Mouse (Mus musculus): ENCODE data around the gene Prss35.

Gene Prss35

GRCm38 (mm10) chr9:86742959-86743911 is at the start of gene Prss35:
Gene Prss35, plus strand, starts transcription at chr9:86743649.
- DNase-seq (ENCODE audit: low spot score in 2 of 2) = no peak

- no peak for DNase-seq (ENCODE audit: low spot score in 2 of 2)
Measured at GRCm38 (mm10) chr9:86693935-86694334, 49.5 kb upstream of the Prss35 start.

DNA sequence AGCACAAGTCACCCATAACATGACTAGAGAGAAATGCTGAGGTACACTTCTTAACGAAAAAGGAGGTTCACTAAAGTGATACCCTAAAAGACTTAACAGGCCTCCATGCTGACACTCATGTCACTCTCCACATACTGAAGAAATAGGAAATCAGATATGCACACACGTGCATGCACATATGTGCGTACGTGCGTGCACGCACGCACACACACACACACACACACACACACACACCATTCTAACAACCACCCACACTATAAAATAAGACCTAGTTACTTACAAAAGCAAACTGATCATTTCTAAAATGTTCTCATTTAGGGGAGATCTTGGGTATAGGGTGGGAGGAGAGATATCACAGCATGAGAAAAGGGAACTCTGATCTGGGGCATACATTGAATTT is 48.8 kb upstream of the Prss35 start:
- no peak for DNase-seq (ENCODE audit: low spot score in 2 of 2)

- no peak for DNase-seq (ENCODE audit: low spot score in 2 of 2)
Measured at GRCm38 (mm10) chr9:86695199-86695817, 48.1 kb upstream of the Prss35 start.

DNA sequence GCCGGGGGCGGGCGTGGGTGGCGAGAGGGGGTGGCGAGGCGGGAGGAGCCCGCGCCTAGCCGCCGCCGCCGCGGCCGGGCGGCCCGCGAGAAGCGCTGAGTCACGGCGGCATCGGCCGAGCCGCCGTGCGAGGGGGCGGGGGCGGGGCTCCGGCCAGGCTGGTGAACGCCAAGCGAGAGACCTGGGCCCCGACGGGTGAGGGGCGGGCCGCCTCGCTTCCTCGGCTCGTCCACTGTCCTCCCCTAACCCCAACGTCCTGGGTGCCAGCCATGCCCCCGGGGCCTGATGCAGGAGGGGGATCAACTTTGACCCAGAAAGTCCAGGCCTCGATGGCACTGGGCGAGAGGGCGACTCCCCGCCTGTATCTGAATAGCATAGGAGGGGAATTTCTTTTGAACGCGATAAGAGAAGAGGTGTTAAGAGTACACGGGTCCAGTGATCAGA is 47.6 kb upstream of the Prss35 start, which contains the start of gene Me1:
Gene Me1, minus strand, starts transcription at position 136 of the 444 bp plus-strand sequence.
- no peak for DNase-seq (ENCODE audit: low spot score in 2 of 2)

DNA sequence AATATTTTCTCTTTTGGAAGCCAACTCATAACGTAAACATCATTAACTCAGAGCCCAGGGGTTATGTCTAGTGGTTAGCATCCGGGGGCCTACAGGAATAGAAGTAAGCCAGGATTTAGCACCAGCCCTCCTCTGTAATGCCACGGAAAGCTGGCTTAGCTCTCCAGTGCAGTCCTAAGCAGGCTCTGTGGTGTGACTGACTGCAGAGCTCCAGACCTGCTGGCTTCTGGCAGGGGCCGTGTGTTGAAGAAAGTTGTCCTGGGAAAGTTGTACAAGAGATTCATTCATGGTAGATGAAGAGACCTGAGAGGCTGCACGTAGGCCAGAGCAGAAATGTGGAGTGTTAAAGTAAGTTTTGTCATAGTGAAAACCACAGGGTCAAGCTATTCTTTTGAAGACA is 42.2 kb upstream of the Prss35 start:
- no peak for DNase-seq (ENCODE audit: low spot score in 2 of 2)

GRCm38 (mm10) chr9:86701844-86702243 is 41.6 kb upstream of the Prss35 start:
- DNase-seq (ENCODE audit: low spot score in 2 of 2) = no peak

- no peak for DNase-seq (ENCODE audit: low spot score in 2 of 2)
Measured at GRCm38 (mm10) chr9:86707431-86707830, 36.0 kb upstream of the Prss35 start.

- DNase-seq (ENCODE audit: low spot score in 2 of 2) = no peak
Measured at GRCm38 (mm10) chr9:86708921-86709320, 34.5 kb upstream of the Prss35 start.

GRCm38 (mm10) chr9:86710091-86710634 is 33.3 kb upstream of the Prss35 start:
- no peak for DNase-seq (ENCODE audit: low spot score in 2 of 2)

GRCm38 (mm10) chr9:86712648-86713047 is 30.8 kb upstream of the Prss35 start:
- DNase-seq (ENCODE audit: low spot score in 2 of 2) = no peak

GRCm38 (mm10) chr9:86714089-86714488 is 29.4 kb upstream of the Prss35 start:
- DNase-seq (ENCODE audit: low spot score in 2 of 2) = no peak

GRCm38 (mm10) chr9:86716540-86716939 is 26.9 kb upstream of the Prss35 start:
- no peak for DNase-seq (ENCODE audit: low spot score in 2 of 2)

DNA sequence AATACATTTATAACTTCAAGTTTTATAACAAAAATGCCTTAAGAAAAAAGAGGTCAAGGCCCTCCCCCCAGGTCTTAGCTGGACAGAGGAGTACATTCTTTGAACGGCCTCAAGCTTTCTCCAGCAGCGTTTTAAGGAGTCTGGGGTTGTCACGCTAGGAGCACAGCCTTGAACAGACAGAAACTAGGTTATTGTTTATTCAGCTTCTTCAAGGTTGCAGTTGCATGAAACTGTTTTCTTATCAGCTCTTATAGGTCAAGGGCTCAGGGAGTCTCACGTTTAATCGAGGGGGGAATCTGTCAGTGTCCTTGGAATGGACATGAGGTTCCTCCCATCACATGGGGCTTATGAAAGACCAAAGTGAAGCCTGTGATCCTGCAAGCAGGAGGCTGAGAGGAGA is 26.3 kb upstream of the Prss35 start:
- DNase-seq (ENCODE audit: low spot score in 2 of 2) = no peak

GRCm38 (mm10) chr9:86720227-86720626 is 23.2 kb upstream of the Prss35 start:
- no peak for DNase-seq (ENCODE audit: low spot score in 2 of 2)

- DNase-seq (ENCODE audit: low spot score in 2 of 2) = no peak
Measured at GRCm38 (mm10) chr9:86720794-86721193, 22.7 kb upstream of the Prss35 start.

- no peak for DNase-seq (ENCODE audit: low spot score in 2 of 2)
Measured at GRCm38 (mm10) chr9:86725066-86725465, 18.4 kb upstream of the Prss35 start.

- no peak for DNase-seq (ENCODE audit: low spot score in 2 of 2)
Measured at GRCm38 (mm10) chr9:86725604-86726380, 17.7 kb upstream of the Prss35 start.

GRCm38 (mm10) chr9:86726381-86726720 is 17.1 kb upstream of the Prss35 start:
- DNase-seq (ENCODE audit: low spot score in 2 of 2) = no peak

DNA sequence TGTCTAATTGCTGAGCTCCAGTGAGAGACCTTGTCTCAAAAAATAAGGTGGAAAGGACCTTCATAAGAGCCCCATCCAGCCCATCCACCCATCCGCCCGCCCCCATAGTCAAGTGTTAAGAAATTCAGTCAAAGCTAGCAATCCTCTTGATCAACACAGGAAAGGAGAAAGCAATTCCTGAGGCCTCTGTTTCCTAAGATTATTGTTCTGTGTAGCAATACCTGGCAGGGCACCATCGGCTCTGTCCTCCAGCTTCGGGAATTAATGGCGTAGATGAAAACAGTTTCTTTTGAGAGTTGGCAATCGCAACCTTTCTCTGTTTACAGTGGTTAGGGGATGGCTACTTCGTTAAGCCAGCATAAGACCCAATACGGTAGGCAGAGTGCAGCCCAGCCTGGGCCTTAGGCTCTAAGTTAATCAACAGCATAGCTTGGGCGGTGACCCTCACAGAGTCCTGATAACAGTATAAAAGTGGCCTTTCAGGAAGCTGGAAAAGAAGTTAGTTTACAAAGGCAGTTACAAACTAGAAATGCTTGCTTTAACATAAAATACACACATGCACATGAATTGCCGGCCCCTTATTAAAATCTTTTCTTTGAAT is 15.1 kb upstream of the Prss35 start:
- no peak for DNase-seq (ENCODE audit: low spot score in 2 of 2)

DNA sequence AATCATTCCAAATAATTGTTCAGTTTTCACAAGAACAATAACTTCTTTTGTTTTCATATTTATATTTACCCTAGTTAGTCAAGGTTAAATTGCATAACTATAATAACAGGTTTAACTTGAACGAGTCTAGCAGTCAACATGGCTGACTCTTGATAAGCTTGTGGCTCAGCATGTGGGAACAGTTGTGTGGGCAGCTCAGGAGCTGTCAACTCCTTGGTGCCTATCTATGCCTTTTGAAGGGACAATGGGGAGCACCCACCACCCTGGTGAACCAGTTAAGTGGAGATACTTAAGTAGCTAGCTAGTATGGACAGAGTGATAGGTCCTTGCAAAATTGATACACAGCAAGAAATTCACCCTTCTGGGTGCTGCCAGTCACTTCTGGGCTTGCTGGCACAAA is 14.4 kb upstream of the Prss35 start:
- no peak for DNase-seq (ENCODE audit: low spot score in 2 of 2)

GRCm38 (mm10) chr9:86729811-86730210 is 13.6 kb upstream of the Prss35 start:
- no peak for DNase-seq (ENCODE audit: low spot score in 2 of 2)

All from spleen, postnatal 36 days (tissue).